Mouse (Mus musculus): ENCODE results near the gene Efcab7. TPM values are rescaled to one million over a fixed set of nuclear protein-coding genes. Genes with fewer than 3 reads are reported as not detected.

Gene Efcab7
- total RNA-seq (2021): 1 to 10 TPM; 7.5 to 8.0 TPM

DNA sequence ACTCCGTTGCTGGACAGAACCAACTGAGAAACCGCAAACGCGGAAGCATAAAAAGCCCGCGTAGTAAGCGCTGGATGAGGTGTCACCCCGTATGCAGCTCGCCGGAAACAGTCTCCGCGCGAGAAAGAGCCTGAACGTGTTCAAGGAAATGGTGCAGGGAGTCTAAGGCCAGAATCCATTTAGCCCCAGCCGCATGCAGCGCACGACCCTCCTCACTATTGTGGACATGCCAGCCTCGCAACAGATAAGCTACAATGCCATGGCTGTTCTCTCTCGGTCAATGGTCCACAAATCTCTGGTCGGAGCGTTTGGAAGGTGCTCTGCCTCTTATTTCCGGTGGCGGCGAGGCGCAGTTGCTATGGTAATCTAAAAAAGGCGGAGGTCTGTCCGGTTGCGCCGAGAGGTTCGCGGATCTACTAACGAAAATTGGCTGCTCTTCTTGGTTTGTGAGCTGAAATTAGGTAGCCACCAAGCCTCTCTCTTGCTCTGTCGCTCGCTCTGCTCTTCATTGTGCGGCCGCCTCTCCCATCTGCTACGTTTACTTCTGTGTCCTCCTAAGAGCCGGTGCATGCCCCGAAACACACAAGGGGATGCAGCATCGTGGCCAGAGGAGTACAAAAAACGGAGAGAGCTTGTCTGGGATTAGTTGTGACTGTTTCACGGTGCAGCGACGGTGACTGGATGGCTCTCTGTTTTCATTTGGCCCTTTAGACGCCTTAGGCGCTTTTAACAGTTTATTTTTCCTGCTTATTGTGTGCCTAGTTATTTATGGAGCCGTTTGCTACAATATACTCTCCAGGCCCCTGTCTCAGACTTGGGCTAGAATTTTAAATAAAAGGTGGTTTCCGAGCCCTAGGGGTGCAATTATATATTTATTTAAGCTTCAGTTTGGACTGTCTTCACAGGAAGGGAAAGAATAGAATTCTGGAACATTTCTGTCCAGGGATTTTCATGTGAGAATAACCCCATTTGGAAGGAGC is at the start of gene Efcab7:
Gene Efcab7 (plus strand): TSS at position 105 of the 980 bp plus-strand sequence.
- peak; percentile 85 to 87 for DNase-seq (ENCODE audit: extremely low spot score in 1 of 2, low spot score in 2 of 2)
- intact Hi-C loops (cut with DNase I): no loop called here

DNA sequence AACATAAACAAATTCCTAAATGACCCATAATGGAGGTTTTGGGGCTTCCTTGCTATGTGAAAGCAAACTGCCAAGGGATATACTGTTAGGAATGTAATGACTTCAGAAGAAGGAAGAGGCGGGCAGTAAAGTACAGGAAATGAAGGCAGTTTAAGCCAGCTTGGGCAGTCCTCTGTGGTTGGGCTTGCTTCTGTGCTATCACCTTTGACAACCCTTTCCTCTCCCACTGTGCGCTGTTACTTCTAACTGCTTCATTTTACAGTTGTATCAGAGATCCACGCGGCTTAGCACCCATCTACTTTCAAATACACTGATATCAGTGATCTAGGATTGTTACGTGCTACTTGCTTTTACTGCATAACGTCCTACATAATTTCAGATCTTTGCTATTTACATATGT is 36.6 kb upstream of the Efcab7 start:
- intact Hi-C loops (cut with DNase I): no loop called here
- DNase-seq (ENCODE audit: extremely low spot score in 1 of 2, low spot score in 2 of 2): no peak

DNA sequence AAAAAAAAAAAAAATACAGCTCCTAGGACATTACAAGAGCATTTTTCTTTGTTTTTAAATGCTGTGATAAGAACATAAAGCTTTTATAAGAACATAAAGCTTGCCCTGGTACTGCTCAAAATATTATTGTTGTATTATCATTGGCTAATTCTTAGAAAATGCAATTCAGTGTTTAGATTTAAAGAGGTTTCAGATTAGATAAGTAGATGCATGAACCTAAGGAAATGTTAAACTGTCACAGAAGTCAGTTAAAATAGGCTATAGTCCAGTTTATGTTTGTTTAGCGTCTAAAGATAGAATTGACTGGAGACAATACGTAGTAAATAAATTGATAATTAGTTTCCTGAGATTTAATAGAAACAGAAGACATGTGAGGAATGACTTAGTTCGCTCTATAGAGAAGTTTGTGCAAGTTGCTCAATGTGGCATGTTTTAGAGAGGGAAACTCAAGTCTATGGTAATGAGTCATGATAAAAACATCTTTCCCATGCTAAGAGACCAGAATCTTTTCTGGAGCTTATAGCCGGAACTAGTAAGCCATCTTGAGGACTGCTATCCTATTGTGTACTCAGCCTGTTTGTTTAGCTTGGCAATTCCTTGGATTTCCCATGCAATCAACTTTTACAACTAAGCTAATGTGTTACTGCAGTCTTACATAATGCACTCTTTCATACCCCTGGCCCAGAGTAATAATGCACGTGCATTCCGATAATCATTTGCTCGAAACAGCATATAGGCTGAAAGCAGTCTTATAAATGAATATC is 12.1 kb upstream of the Efcab7 start:
- intact Hi-C loops (cut with DNase I): no loop called here
- DNase-seq (ENCODE audit: extremely low spot score in 1 of 2, low spot score in 2 of 2): no peak

DNA sequence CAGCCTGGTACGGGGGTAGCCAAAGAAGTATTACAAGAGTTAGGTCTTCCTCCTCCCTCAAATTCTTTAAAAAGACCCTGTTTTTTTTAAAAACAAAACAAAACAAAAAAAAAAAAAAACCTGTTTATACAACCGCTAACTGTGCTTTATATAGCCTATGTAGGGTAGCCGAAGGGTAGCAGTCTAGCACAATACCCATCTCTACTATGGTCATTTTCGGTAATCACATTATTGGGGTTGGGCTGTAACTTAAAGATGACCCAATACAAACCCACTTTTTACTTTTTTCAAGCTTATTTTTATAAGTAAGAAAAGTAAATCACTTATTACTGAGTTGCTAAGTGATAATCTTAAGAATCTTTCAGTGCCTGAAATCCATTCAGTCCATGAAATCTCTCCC is 661 bp upstream of the Efcab7 start:
- DNase-seq (ENCODE audit: extremely low spot score in 1 of 2, low spot score in 2 of 2): no peak
- intact Hi-C loops (cut with DNase I): no loop called here

DNA sequence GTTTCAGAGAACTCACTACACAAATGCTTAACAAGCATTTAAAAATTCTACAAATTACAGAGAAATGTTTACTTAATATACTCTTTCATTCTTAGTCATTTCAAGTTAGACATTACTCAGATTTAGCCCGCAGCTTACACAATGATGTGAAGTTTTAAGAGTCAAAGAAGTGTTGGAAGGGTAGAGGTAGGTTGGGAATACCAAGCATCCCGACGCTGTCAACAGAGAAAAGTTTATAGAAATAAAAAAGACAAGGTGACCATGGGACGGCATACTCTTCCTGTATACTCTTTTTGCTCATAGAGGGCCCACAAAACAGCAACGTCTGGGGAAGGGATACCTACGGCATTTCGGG is 282 bp upstream of the Efcab7 start:
- intact Hi-C loops (cut with DNase I): no loop called here

DNA sequence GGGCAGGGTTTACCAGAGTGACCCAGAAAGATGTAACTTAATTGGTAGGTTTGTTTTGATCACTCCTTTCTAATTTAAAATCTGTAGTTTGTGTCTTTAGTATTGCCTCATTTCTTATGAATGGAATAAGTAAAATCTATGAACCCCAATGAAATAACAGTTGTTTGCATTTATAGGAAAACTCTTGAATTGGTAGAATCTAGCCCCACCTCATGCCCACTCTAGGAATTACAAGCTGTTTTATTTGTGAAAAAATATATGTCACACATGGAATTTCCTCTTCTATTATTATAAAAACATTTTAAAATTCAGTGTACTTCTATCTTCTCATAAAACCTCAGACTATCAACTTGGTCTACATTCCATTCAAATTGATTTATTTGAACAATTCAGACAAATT is 52.9 kb downstream of the Efcab7 start:
- DNase-seq (ENCODE audit: extremely low spot score in 1 of 2, low spot score in 2 of 2): peak in 1 of 2 experiments; percentile 8
- intact Hi-C loops (cut with DNase I): no loop called here

More for the DNA sequence above, 282 bp upstream of the Efcab7 start:
- DNase-seq (ENCODE audit: extremely low spot score in 1 of 2, low spot score in 2 of 2): no peak

DNA sequence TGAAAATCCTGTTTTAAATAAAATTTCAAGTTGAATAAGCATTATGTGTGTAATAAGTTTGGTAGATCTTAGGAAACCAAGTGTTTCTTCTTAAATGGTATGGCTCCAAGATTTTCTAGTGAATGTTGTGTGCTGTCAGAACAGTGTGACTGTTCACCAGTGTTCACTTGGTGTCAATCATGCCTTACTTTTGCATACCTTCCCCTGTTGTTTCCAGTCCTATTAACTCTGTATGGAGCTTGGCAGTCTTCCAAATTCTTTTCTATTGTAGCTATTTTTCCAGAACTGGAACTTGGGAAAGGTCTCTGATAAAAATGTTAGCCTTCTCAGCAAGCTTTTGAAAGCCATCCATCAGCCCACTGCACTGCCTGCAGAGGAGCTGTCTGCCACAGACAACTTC is 53.4 kb downstream of the Efcab7 start:
- no peak for DNase-seq (ENCODE audit: extremely low spot score in 1 of 2, low spot score in 2 of 2)
- intact Hi-C loops (cut with DNase I): no loop called here

DNA sequence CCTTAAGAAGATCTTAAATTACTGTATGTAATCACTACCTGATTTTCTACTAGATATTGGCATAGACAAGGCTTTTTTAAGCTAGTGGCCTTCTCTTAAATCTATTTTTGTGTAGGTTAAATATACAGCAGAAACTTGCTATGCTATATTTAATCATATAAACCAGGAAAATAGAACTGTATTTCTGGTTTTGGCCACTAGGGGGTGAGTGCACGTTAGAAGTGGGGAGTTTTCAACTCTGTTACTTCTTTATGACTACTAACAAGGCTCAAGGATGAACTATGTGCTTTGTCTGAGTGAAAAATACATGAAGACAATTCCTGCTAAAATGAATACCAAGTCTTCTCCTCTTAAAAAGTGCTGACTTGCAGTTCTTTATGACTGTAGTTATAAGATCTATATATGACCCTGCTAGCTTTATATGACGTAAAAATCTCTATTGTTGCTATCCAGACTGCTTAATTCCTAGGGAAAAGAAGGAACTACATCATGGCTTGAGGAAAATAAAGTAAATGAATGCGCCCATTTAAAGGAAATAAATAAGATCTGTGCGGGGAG is 85.0 kb downstream of the Efcab7 start:
- intact Hi-C loops (cut with DNase I): no loop called here

DNA sequence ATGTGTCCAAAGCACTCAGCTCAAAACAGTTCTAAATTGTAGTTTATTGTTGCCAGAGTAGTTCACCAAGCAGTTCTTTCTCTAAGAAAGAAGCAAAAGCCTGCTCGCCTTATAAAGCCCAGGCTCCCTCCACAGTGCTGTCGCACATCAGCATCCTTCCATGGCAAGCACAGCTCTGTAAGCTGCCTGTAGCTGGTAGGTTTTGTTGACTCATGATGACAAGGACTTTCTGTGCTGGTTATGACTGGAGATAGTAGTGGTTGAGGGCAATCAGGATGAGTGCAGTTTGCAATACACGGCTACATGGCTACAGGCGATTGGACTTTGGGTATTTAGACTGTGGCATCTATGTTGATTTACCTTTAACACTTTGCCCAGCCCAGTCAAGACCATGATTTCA is 97.4 kb downstream of the Efcab7 start:
- intact Hi-C loops (cut with DNase I): no loop called here
- no peak for DNase-seq (ENCODE audit: extremely low spot score in 1 of 2, low spot score in 2 of 2)

More for the DNA sequence above, 85.0 kb downstream of the Efcab7 start:
- no peak for DNase-seq (ENCODE audit: extremely low spot score in 1 of 2, low spot score in 2 of 2)

DNA sequence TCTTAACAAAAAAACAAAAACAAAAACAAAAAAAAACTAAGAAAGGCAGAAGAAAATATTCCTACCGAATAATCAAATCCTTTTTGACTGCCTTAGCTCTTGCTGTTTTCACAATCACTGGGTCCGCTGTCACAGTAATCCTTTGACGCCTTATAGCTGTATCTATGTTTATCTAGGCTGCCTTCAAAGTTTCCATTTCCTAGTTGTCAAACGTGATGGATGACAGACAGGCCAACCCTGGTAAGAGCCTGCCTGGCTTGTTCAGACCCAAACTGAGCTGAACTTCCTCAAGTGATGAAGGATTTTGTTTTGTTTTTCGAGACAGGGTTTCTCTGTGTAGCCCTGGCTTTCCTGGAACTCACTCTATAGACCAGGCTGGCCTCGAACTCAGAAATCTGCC is 99.5 kb downstream of the Efcab7 start:
- DNase-seq (ENCODE audit: extremely low spot score in 1 of 2, low spot score in 2 of 2): no peak
- intact Hi-C loops (cut with DNase I): no loop called here

DNA sequence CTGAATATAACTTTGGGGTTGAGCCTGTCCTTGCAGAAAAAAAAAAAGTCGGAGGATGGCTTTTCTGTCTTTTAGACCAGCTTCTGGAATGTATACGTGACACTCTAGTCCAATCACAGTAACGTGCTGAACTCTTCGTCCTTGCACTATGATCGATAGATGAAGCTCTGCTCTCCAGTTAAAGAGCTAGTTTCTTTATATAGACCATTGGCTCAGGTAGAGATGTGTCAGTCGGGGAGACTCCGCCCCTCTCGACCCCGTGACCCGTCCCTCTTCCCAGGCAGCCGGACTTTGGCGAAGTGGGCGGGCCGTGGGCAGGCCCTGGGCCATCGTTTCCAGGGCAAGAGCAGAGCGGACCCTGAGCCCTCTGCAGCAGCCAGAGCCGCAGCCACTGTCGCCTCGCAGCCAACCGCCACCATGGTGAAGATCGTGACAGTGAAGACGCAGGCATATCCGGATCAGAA is 100.2 kb downstream of the Efcab7 start, which contains the start of gene Pgm1:
Gene Pgm1 (plus strand): TSS at position 266 of the 464 bp plus-strand sequence.
- intact Hi-C loops (cut with DNase I): no loop called here
- DNase-seq (ENCODE audit: extremely low spot score in 1 of 2, low spot score in 2 of 2): peak in 1 of 2 experiments; percentile 90

DNA sequence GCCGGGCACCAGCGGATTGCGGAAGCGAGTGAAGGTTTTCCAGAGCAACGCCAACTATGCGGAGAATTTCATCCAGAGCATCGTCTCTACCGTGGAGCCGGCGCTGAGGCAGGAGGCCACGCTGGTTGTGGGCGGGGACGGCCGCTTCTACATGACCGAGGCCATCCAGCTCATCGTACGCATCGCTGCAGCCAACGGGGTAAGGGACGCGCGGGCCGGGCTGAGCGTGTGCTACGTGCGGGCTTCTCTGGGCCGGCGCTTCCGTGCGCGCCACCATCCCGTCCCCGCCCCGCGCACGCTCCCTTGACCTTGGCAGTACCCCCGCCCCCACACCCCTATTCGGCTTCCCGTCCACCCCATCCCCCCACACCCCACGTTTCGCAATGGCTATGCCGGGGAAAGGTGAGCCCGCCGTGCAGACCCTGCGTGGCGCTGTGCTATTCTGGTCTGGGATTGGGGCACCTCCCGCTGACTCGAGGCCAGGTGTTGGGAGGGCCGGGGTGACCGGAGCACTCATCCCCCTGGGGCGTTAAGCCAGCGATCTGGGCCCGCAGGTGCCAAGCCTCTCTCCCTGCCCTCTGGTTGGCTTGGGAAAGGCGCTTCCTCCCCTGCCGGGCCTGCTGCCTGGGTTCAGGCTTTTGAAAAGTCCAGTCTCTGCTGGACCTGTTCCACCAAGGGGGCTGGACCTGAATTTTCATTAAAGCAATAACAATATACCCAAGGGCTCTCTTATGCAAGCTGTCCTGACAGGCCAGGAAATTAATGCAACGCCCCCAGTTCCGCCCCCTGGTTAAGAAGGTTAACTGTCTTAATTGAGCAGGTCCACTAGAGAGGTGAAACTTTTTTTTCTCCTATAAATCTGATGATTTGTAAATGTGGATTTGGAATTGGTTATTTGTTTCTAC is 100.9 kb downstream of the Efcab7 start, which contains the start of gene Itgb3bp:
Gene Itgb3bp (minus strand): TSS at position 201 of the 905 bp plus-strand sequence.
- intact Hi-C loops (cut with DNase I): no loop called here
- peak; percentile 65 to 85 for DNase-seq (ENCODE audit: extremely low spot score in 1 of 2, low spot score in 2 of 2)

DNA sequence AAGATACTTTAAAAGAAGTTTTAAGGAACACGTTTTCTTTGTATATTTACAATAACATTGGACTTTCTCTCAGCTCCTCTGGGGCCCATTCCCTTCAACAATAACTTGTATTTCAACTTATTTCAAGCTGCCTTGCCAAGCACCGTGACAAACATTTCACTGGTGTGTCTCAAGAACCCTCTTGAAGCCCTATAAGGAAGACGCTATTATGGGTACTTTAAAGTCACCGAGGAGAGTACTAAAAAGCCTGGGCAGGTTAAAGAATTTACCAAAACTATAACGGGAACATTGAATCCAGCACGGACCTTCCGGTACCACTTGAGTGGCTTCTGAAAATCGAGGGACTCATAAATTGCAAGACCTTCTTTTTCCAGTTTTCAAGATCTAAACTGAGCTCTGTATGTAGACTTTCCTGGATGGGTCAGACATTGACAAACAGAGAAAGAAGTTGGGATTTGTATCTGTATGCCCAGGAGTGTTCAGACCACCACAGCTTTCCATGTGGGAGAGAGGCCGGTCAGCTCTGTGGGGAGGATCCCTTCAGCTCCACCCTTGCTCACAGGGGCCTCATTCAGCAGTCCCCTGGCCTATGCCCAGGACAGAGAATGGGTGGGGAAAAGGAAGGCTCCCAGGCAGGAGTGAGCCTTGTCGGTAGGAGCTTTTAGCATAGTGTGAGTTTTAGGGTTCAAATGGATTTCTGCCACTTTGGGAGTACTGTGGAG is 101.7 kb downstream of the Efcab7 start:
- intact Hi-C loops (cut with DNase I): no loop called here
- no peak for DNase-seq (ENCODE audit: extremely low spot score in 1 of 2, low spot score in 2 of 2)

DNA sequence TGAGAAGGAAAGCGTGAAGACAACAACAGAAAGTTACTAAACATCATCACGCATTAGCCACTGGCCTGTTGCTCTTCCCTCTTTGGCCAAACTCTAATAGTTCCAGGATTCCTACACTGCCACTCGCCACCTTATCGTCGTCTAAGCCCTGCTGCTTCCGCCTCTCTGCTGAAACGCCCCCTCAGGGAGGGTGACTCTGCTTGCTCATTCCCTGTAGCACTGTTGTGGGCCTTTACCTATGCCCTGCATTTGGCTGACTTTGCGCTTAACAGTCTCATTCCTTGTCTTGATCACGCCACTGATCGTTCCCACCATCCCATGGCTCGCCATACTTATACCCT is 102.2 kb downstream of the Efcab7 start:
- intact Hi-C loops (cut with DNase I): no loop called here
- DNase-seq (ENCODE audit: extremely low spot score in 1 of 2, low spot score in 2 of 2): no peak

DNA sequence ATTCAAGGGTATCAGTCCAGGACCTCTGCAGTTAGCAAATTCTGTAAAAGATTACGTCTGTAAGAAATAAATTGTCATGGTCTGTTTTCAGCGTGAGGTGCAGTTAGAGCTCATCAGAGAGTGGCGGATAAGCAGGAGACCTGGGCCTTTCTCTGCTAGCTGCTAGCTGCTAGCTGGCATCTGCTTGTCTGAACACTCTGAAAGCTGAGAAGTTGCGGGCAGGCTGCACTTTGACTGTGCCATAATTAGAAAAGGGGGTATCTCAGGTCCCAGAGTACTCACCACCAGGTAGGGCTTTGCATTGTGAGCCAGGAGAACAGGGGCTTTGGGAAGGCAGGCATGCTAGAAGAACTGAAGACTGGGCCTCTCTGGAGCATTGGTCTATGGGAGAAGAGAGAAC is 102.8 kb downstream of the Efcab7 start:
- DNase-seq (ENCODE audit: extremely low spot score in 1 of 2, low spot score in 2 of 2): no peak
- intact Hi-C loops (cut with DNase I): no loop called here

DNA sequence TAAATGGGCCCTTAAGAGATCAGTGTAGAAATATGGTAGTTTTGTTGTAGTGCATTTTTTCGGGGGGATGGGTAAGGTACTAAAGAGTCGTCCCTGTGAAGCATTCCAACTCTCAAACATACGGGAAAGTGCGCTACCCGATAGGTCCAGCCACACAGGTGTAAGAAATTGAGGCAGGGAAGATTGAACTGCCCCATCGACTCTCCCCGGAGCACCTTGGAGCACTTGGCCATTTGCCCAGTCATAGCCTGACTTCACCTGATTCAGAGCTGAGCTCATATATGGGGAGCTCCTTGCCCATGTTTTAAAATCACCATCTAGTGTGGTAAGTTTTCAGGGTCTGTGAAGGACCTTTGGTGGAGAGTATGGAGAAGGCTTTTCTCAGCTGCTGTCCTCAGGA is 105.9 kb downstream of the Efcab7 start:
- DNase-seq (ENCODE audit: extremely low spot score in 1 of 2, low spot score in 2 of 2): no peak
- intact Hi-C loops (cut with DNase I): no loop called here

DNA sequence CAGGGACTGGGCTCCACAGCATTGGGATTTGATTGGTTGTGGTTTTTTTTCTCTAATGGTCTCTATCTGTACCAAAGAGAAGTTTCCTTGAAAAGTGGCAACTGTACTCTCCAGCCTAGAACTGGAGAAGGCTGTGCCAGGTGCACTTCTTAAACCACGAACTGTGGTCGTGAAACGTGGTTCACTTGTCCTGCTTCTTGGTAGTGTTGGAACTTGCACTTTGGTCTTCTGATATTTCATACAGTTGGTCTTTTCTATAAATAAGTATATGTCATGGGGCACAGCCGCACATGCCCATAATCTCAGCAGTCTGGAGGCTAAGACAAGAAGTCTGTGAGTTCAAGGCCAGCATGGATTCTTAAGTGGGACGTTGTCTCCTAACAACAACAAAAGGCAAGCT is 107.3 kb downstream of the Efcab7 start:
- intact Hi-C loops (cut with DNase I): no loop called here
- DNase-seq (ENCODE audit: extremely low spot score in 1 of 2, low spot score in 2 of 2): no peak
